Mouse (Mus musculus) T-helper 1 cell (primary cell): ENCODE results near the gene Ablim2.

Experiments
- in situ Hi-C: fragments of 300-600 bp; cut with MboI, MseI; formaldehyde crosslinking; loops from one replicate; pipeline ENCODE4 v1.15.1; 2025; ENCODE audit warnings: high pct_unique_total_duplicates

Ablim2 gene

GRCm38 (mm10) chr5:35757639-35758001, at the start of gene Ablim2:
TSS of gene Ablim2 (plus strand) at chr5:35757880.
- in situ Hi-C loops, result no loop called here

- in situ Hi-C loops, result loop anchor here (5.0 kb wide), 1 partner anchor 103 kb away; no protein-coding TSS in a partner anchor
Observed at GRCm38 (mm10) chr5:35710481-35710880, 47.2 kb upstream of the Ablim2 start.

GRCm38 (mm10) chr5:35710931-35711330, 46.7 kb upstream of the Ablim2 start:
- in situ Hi-C loops, result loop anchor here (5.0 kb wide), 1 partner anchor 104 kb away; no protein-coding TSS in a partner anchor

- in situ Hi-C loops, result loop anchor here (5.0 kb wide), 1 partner anchor 105 kb away; no protein-coding TSS in a partner anchor
Observed at GRCm38 (mm10) chr5:35712517-35712916, 45.2 kb upstream of the Ablim2 start.

- in situ Hi-C loops, result loop anchor here (5.0 kb wide), 1 partner anchor 107 kb away; no protein-coding TSS in a partner anchor
Observed at GRCm38 (mm10) chr5:35713649-35714354, 43.9 kb upstream of the Ablim2 start.

- in situ Hi-C loops, result no loop called here
Observed at GRCm38 (mm10) chr5:35717455-35717854, 40.2 kb upstream of the Ablim2 start.

GRCm38 (mm10) chr5:35717946-35718345, 39.7 kb upstream of the Ablim2 start:
- in situ Hi-C loops, result no loop called here

GRCm38 (mm10) chr5:35718817-35719216, 38.9 kb upstream of the Ablim2 start:
- in situ Hi-C loops, result no loop called here

GRCm38 (mm10) chr5:35719343-35719742, 38.3 kb upstream of the Ablim2 start:
- in situ Hi-C loops, result no loop called here

GRCm38 (mm10) chr5:35719880-35720279, 37.8 kb upstream of the Ablim2 start:
- in situ Hi-C loops, result no loop called here

- in situ Hi-C loops, result no loop called here
Observed at GRCm38 (mm10) chr5:35721933-35722332, 35.7 kb upstream of the Ablim2 start.

GRCm38 (mm10) chr5:35722654-35723053, 35.0 kb upstream of the Ablim2 start:
- in situ Hi-C loops, result no loop called here

- in situ Hi-C loops, result no loop called here
Observed at GRCm38 (mm10) chr5:35723900-35724299, 33.8 kb upstream of the Ablim2 start.

- in situ Hi-C loops, result no loop called here
Observed at GRCm38 (mm10) chr5:35725840-35726239, 31.8 kb upstream of the Ablim2 start.

- in situ Hi-C loops, result no loop called here
Observed at GRCm38 (mm10) chr5:35727447-35727846, 30.2 kb upstream of the Ablim2 start.

- in situ Hi-C loops, result no loop called here
Observed at GRCm38 (mm10) chr5:35728344-35728956, 29.2 kb upstream of the Ablim2 start.

GRCm38 (mm10) chr5:35728957-35729460, 28.7 kb upstream of the Ablim2 start:
- in situ Hi-C loops, result no loop called here

- in situ Hi-C loops, result no loop called here
Observed at GRCm38 (mm10) chr5:35729844-35730243, 27.8 kb upstream of the Ablim2 start.

- in situ Hi-C loops, result no loop called here
Observed at GRCm38 (mm10) chr5:35730552-35730951, 27.1 kb upstream of the Ablim2 start.

- in situ Hi-C loops, result no loop called here
Observed at GRCm38 (mm10) chr5:35731006-35731405, 26.7 kb upstream of the Ablim2 start.

- in situ Hi-C loops, result no loop called here
Observed at GRCm38 (mm10) chr5:35733523-35733922, 24.2 kb upstream of the Ablim2 start.

GRCm38 (mm10) chr5:35737231-35737901, 20.3 kb upstream of the Ablim2 start:
- in situ Hi-C loops, result no loop called here
